Mouse (Mus musculus) neural tube, embryonic 13.5 days (tissue): ENCODE measurements around the gene Fer1l4. TPM values are rescaled to one million over a fixed set of nuclear protein-coding genes. Genes with fewer than 3 reads are reported as not detected.
A peak's percentile ranks its signal among the peaks of the same experiment; 100 is the strongest.

ENCODE experiments used
- ATAC-seq: fragments of 200-750 bp; cut with Nextera tagmentation; 2 replicates; pipeline ENCODE4 v1.8.0; 2017; ENCODE audit warnings: low read depth, mild to moderate bottlenecking, moderate TSS enrichment, moderate library complexity
- H3K27ac ChIP-seq: fragments of 300-500 bp; sonication (generic); replicated peaks from 2 replicates; pipeline ENCODE4 v1.5.1; 2015; ENCODE audit warnings: moderate library complexity, mild to moderate bottlenecking, inconsistent platforms
- H3K27me3 ChIP-seq: fragments of 300-500 bp; sonication (generic); 2 replicates; pipeline ENCODE4 v1.6.1; 2015; ENCODE audit warnings: mild to moderate bottlenecking, inconsistent platforms
- H3K36me3 ChIP-seq: fragments of 300-500 bp; sonication (generic); 2 replicates; pipeline ENCODE4 v1.6.1; 2015; ENCODE audit warnings: mild to moderate bottlenecking, inconsistent platforms
- H3K4me1 ChIP-seq: fragments of 300-500 bp; sonication (generic); replicated peaks from 2 replicates; pipeline ENCODE4 v1.6.1; 2015; ENCODE audit warnings: inconsistent platforms
- H3K4me2 ChIP-seq: fragments of 300-500 bp; sonication (generic); 2 replicates; pipeline ENCODE4 v1.6.1; 2015; ENCODE audit warnings: inconsistent platforms, mild to moderate bottlenecking, moderate library complexity
- H3K4me3 ChIP-seq: fragments of 300-500 bp; sonication (generic); 2 replicates; pipeline ENCODE4 v1.5.1; 2015; ENCODE audit warnings: mild to moderate bottlenecking, inconsistent platforms
- H3K9ac ChIP-seq: fragments of 300-500 bp; sonication (generic); 2 replicates; pipeline ENCODE4 v1.6.1; 2015; ENCODE audit warnings: moderate library complexity, mild to moderate bottlenecking, inconsistent platforms
- H3K9me3 ChIP-seq: fragments of 300-500 bp; sonication (generic); 2 replicates; pipeline ENCODE4 v1.6.1; 2016; ENCODE audit warnings: inconsistent platforms
- WGBS: fragments of 180-500 bp; shearing (Covaris S2); methylation state at CpG from one replicate; pipeline ENCODE4 v1.1.7; 2015; 5-methylcytosine and 5-hydroxymethylcytosine counted together
- polyA plus RNA-seq: library from polyadenylated mRNA; unstranded; fragments of >200 nt; fragmentation: Nextera tagmentation; extraction: Ambion mirVana; gene quantifications from 2 replicates; pipeline ENCODE4 v1.2.1, GENCODE M21; 2015

Gene Fer1l4
- polyA plus RNA-seq, 1 experiment from 2014 or later, result not detected

GRCm38 (mm10) chr2:155991863-155992321 is 60.9 kb downstream of the Fer1l4 start:
- no peak for ATAC-seq
- no peak overlapping the region for H3K4me2 ChIP-seq
- no peaks in the 10 kb centered on the region for H3K4me1 ChIP-seq
- H3K9me3 ChIP-seq, result no peaks in the 10 kb centered on the region
- no peak overlapping the region for H3K9ac ChIP-seq
- WGBS, result 85% methylated on average over 14 of the region's 14 CpGs
- no peaks in the 10 kb centered on the region for H3K27me3 ChIP-seq
- H3K4me3 ChIP-seq, result no peak overlapping the region
- H3K36me3 ChIP-seq, result peaks cover 100% of the 10 kb centered on the region
- H3K27ac ChIP-seq, result no peak overlapping the region

GRCm38 (mm10) chr2:155991151-155991550 is 61.6 kb downstream of the Fer1l4 start:
- H3K27ac ChIP-seq, result no peak overlapping the region
- no peaks in the 10 kb centered on the region for H3K27me3 ChIP-seq
- ATAC-seq, result no peak
- no peaks in the 10 kb centered on the region for H3K4me1 ChIP-seq
- 95% methylated on average over 10 of the region's 10 CpGs for WGBS
- H3K36me3 ChIP-seq, result peaks cover 100% of the 10 kb centered on the region
- no peak overlapping the region for H3K9ac ChIP-seq
- H3K4me3 ChIP-seq, result no peak overlapping the region
- no peak overlapping the region for H3K4me2 ChIP-seq
- H3K9me3 ChIP-seq, result no peaks in the 10 kb centered on the region

- WGBS, result 87% methylated on average over 4 of the region's 4 CpGs
- no peak overlapping the region for H3K4me2 ChIP-seq
- H3K27ac ChIP-seq, result no peak overlapping the region
- no peaks in the 10 kb centered on the region for H3K27me3 ChIP-seq
- no peak overlapping the region for H3K4me3 ChIP-seq
- no peaks in the 10 kb centered on the region for H3K4me1 ChIP-seq
- H3K36me3 ChIP-seq, result peaks cover 100% of the 10 kb centered on the region
- H3K9ac ChIP-seq, result no peak overlapping the region
- no peaks in the 10 kb centered on the region for H3K9me3 ChIP-seq
- no peak for ATAC-seq
These were observed 63.7 kb downstream of the Fer1l4 start for GRCm38 (mm10) chr2:155989085-155989484.

- H3K4me1 ChIP-seq, result no peaks in the 10 kb centered on the region
- no peaks in the 10 kb centered on the region for H3K27me3 ChIP-seq
- no peak overlapping the region for H3K4me2 ChIP-seq
- no peak overlapping the region for H3K4me3 ChIP-seq
- no peak for ATAC-seq
- no peak overlapping the region for H3K27ac ChIP-seq
- H3K36me3 ChIP-seq, result peaks cover 100% of the 10 kb centered on the region
- no peak overlapping the region for H3K9ac ChIP-seq
- H3K9me3 ChIP-seq, result no peaks in the 10 kb centered on the region
- WGBS, result 95% methylated on average over 6 of the region's 6 CpGs
These were observed 65.6 kb downstream of the Fer1l4 start for GRCm38 (mm10) chr2:155987131-155987530.

- WGBS, result 92% methylated on average over 7 of the region's 7 CpGs
These were observed 67.0 kb downstream of the Fer1l4 start for GRCm38 (mm10) chr2:155985776-155986175.

GRCm38 (mm10) chr2:155979328-155979991 is 73.3 kb downstream of the Fer1l4 start:
- Histone ChIP-seq H3K9ac (no peak overlapping the region), H3K4me3 (no peak overlapping the region), H3K9me3 (no peaks in the 10 kb centered on the region), H3K27ac (no peak overlapping the region), H3K4me1 (no peaks in the 10 kb centered on the region), H3K36me3 (peaks cover 92% of the 10 kb centered on the region), H3K27me3 (no peaks in the 10 kb centered on the region), H3K4me2 (no peak overlapping the region)
- ATAC-seq, result no peak
- 83% methylated on average over 5 of the region's 5 CpGs for WGBS

More at GRCm38 (mm10) chr2:155985776-155986175, 67.0 kb downstream of the Fer1l4 start:
- Histone ChIP-seq H3K4me2 (no peak overlapping the region), H3K27me3 (no peaks in the 10 kb centered on the region), H3K4me1 (no peaks in the 10 kb centered on the region), H3K9ac (0 out of 2 replicates have a peak overlapping the region, but pooled peaks have one; percentile 1), H3K36me3 (peaks cover 100% of the 10 kb centered on the region), H3K27ac (no peak overlapping the region), H3K9me3 (no peaks in the 10 kb centered on the region), H3K4me3 (no peak overlapping the region)
- ATAC-seq, result no peak

- no peak for ATAC-seq
- WGBS, result 86% methylated on average over 14 of the region's 14 CpGs
These were observed 78.5 kb downstream of the Fer1l4 start for GRCm38 (mm10) chr2:155974087-155974731.

GRCm38 (mm10) chr2:155973348-155973747 is 79.4 kb downstream of the Fer1l4 start:
- 88% methylated on average over 6 of the region's 6 CpGs for WGBS

More at GRCm38 (mm10) chr2:155974087-155974731, 78.5 kb downstream of the Fer1l4 start:
- Histone ChIP-seq H3K27me3 (no peaks in the 10 kb centered on the region), H3K36me3 (peaks cover 87% of the 10 kb centered on the region), H3K9ac (no peak overlapping the region), H3K4me1 (no peaks in the 10 kb centered on the region), H3K27ac (no peak overlapping the region), H3K9me3 (no peaks in the 10 kb centered on the region), H3K4me2 (no peak overlapping the region), H3K4me3 (no peak overlapping the region)

More at GRCm38 (mm10) chr2:155973348-155973747, 79.4 kb downstream of the Fer1l4 start:
- Histone ChIP-seq H3K9me3 (no peaks in the 10 kb centered on the region), H3K4me1 (no peaks in the 10 kb centered on the region), H3K4me3 (no peak overlapping the region), H3K27me3 (no peaks in the 10 kb centered on the region), H3K4me2 (no peak overlapping the region), H3K9ac (no peak overlapping the region), H3K36me3 (peaks cover 90% of the 10 kb centered on the region), H3K27ac (no peak overlapping the region)
- ATAC-seq, result no peak

Other genes with a start within 250 kb of the Fer1l4 start
- 24.1 and 28.7 TPM in 2 replicates for gene BC029722, start 233.5 kb downstream of the Fer1l4 start, polyA plus RNA-seq
- gene Eif6, start 226.0 kb downstream of the Fer1l4 start, polyA plus RNA-seq, result 156 and 170 TPM in 2 replicates
- 0.56 and 0.63 TPM in 2 replicates for gene Fam83c, start 218.1 kb downstream of the Fer1l4 start, polyA plus RNA-seq
- 69.7 and 73.1 TPM in 2 replicates for gene Uqcc1, start 122.6 kb downstream of the Fer1l4 start, polyA plus RNA-seq
- not detected in 2 replicates for gene Gm15557, start 112.2 kb downstream of the Fer1l4 start, polyA plus RNA-seq
- 1.3 and 2.1 TPM in 2 replicates for gene Gdf5, start 107.6 kb downstream of the Fer1l4 start, polyA plus RNA-seq
- 13.6 and 18.6 TPM in 2 replicates for gene Cep250, start 96.5 kb downstream of the Fer1l4 start, polyA plus RNA-seq
- gene 6430550D23Rik, start 45.0 kb downstream of the Fer1l4 start, polyA plus RNA-seq, result 2.0 and 3.4 TPM in 2 replicates
- 341 and 372 TPM in 2 replicates for gene Ergic3, start 44.9 kb downstream of the Fer1l4 start, polyA plus RNA-seq
- gene Spag4, start 12.2 kb upstream of the Fer1l4 start, polyA plus RNA-seq, result 5.6 and 6.4 TPM in 2 replicates
- gene Cpne1, start 59.0 kb upstream of the Fer1l4 start, polyA plus RNA-seq, result 33.4 and 34.0 TPM in 2 replicates
- gene Rbm12, start 59.0 kb upstream of the Fer1l4 start, polyA plus RNA-seq, result 27.7 and 27.8 TPM in 2 replicates
- 21.4 and 26.1 TPM in 2 replicates for gene Gm28036, start 74.1 kb upstream of the Fer1l4 start, polyA plus RNA-seq
- 373 and 399 TPM in 2 replicates for gene Romo1, start 91.1 kb upstream of the Fer1l4 start, polyA plus RNA-seq
- gene Nfs1, start 91.2 kb upstream of the Fer1l4 start, polyA plus RNA-seq, result 31.2 and 31.8 TPM in 2 replicates
- gene Rbm39, start 127.3 kb upstream of the Fer1l4 start, polyA plus RNA-seq, result 509 and 512 TPM in 2 replicates
- gene Phf20, start 143.5 kb upstream of the Fer1l4 start, polyA plus RNA-seq, result 101 and 126 TPM in 2 replicates